Mouse (Mus musculus) heart, adult 2 months (tissue): Measurements from ENCODE around the gene Gm609. TPM values are rescaled to one million over a fixed set of nuclear protein-coding genes. Genes with fewer than 3 reads are reported as not detected.
A peak's percentile ranks its signal among the peaks of the same experiment; 100 is the strongest.
"Not testable (repeated sequence)": the region's sequence is repeated elsewhere in the genome, so short reads cannot be mapped to it uniquely, and the experiment has no call there.

Experiments
- DNase-seq, 2 experiments: peaks; one replicate each; pipeline ENCODE4 v3.0.0; 2021
- H3K27ac ChIP-seq: fragments of 200-600 bp; 2 replicates; pipeline ENCODE4 v1.8.1; 2022
- H3K27me3 ChIP-seq: fragments of 200-500 bp; 2 replicates; pipeline ENCODE4 v1.6.1; 2012; ENCODE audit warnings: mild to moderate bottlenecking, low read length, inconsistent platforms, mixed read lengths; ENCODE audit not compliant: control insufficient read depth, insufficient read depth
- H3K36me3 ChIP-seq: fragments of 200-500 bp; 2 replicates; pipeline ENCODE4 v1.6.1; 2012; ENCODE audit warnings: low read length, inconsistent platforms; ENCODE audit not compliant: control insufficient read depth, insufficient read depth
- H3K4me1 ChIP-seq: fragments of 200-500 bp; 2 replicates; pipeline ENCODE4 v1.6.1; 2011; ENCODE audit warnings: low read length; ENCODE audit not compliant: control insufficient read depth, insufficient read depth
- H3K4me3 ChIP-seq: fragments of 200-600 bp; 2 replicates; pipeline ENCODE4 v1.8.1; 2022
- H3K79me2 ChIP-seq: fragments of 200-500 bp; replicated peaks from 2 replicates; pipeline ENCODE4 v1.6.1; 2012; ENCODE audit warnings: mild to moderate bottlenecking, inconsistent platforms, low read length, moderate library complexity, mixed read lengths; ENCODE audit not compliant: control insufficient read depth, insufficient read depth
- H3K9ac ChIP-seq: fragments of 200-500 bp; 2 replicates; pipeline ENCODE4 v1.6.1; 2012; ENCODE audit warnings: low read depth, mild to moderate bottlenecking, control low read depth, inconsistent platforms, low read length, mixed read lengths
- CTCF ChIP-seq: fragments of 200-600 bp; IDR thresholded peaks from 2 replicates; pipeline ENCODE4 v1.8.1; 2022; ENCODE audit warnings: antibody characterized with exemption, mild to moderate bottlenecking, moderate library complexity
- EP300 ChIP-seq: fragments of 200-500 bp; IDR thresholded peaks from 2 replicates; pipeline ENCODE4 v1.6.1; 2011; ENCODE audit warnings: low read depth, low read length, control low read depth; ENCODE audit not compliant: insufficient read depth
- POLR2A ChIP-seq: fragments of 200-500 bp; IDR thresholded peaks from 2 replicates; pipeline ENCODE4 v1.6.1; 2011; ENCODE audit warnings: mild to moderate bottlenecking, low read depth, low read length, control low read depth; ENCODE audit not compliant: insufficient read depth
- WGBS: fragments of 180-500 bp; shearing (Covaris S2); methylation state at CpG from one replicate; pipeline ENCODE4 v1.1.7; 2018; 5-methylcytosine and 5-hydroxymethylcytosine counted together
- intact Hi-C: fragments of 180-260 bp; cut with DNase I; formaldehyde crosslinking; loops from one replicate; pipeline ENCODE4 v1.15.1; 2025
- polyA plus RNA-seq: library from polyadenylated mRNA; depleted of rRNA; stranded (reverse); fragments of >200 nt; gene quantifications from 2 replicates; pipeline ENCODE4 v1.2.3, GENCODE M21; 2012
- total RNA-seq, 2 experiments: library from RNA; stranded (reverse); gene quantifications; 2 replicates each; pipeline ENCODE4 v1.2.3; 2021

Gene Gm609
- total and polyA plus RNA-seq, 3 experiments = not detected

DNA sequence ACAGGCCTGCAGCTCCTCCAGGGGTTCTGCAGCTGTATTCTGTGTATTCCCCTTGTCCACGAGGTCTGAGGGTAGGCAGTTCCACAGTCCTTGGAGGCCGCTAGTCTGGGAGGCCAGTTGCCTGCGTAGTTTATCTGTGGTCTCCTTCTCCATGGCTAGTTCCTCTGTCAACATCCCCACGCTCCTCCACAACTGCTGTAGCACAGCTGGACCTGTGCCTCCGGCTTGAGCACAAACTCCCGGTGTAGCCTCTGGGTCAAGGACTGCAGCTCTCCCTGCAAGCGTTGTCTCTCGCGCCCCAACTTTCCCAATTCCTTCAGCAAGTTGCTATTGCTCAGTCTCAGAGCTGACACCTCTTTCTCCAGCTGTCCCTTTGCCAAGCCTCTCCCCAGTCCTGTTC lies 65.1 kb downstream of the Gm609 start:
- no peaks in the 10 kb centered on the region for H3K4me1 ChIP-seq
- 75% methylated on average over 9 of the region's 9 CpGs for WGBS
- no peak overlapping the region for H3K27ac ChIP-seq
- peak in 1 of 2 experiments; percentile 29 for DNase-seq
- H3K36me3 ChIP-seq = no peaks in the 10 kb centered on the region
- no peak overlapping the region for H3K4me3 ChIP-seq
- H3K9ac ChIP-seq = no peak overlapping the region
- H3K79me2 ChIP-seq = no peaks in the 10 kb centered on the region
- TF ChIP-seq CTCF (no peak), POLR2A (no peak), EP300 (no peak)
- no peaks in the 10 kb centered on the region for H3K27me3 ChIP-seq
- intact Hi-C loops = no loop called here

DNA sequence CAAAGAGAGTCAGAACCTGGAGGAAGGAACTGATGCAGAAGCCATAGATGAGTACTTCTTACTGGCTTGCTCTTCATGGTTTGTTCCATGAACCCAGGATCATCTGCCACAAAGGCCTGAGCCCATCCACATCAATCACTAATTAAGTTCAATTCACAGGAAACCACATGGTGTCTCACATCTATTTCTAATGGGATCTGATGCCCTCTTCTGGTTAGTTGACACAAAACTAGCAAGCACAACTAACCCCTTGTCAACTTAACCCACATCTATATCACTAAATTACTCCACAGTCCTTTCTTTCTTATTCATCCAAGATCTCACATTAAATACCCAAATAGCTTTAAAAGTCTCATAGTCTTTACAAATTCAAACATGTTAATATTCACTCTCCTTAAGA lies 79.3 kb downstream of the Gm609 start:
- TF ChIP-seq CTCF (peak; percentile 76), EP300 (no peak), POLR2A (no peak)
- no peaks in the 10 kb centered on the region; the same call in 1 of the 2 replicates for H3K4me1 ChIP-seq
- H3K9ac ChIP-seq = no peak overlapping the region
- H3K79me2 ChIP-seq = no peaks in the 10 kb centered on the region
- intact Hi-C loops = loop anchor here (1.0 kb wide), 2 partner anchors 130 to 216 kb away; no protein-coding TSS in a partner anchor
- H3K4me3 ChIP-seq = no peak overlapping the region
- no peak overlapping the region for H3K27ac ChIP-seq
- H3K27me3 ChIP-seq = no peaks in the 10 kb centered on the region
- H3K36me3 ChIP-seq = no peaks in the 10 kb centered on the region
- DNase-seq = no peak

- not testable (repeated sequence) for DNase-seq, H3K79me2 ChIP-seq, H3K4me1 ChIP-seq, H3K27me3 ChIP-seq
- 14% methylated on average over 7 of the region's 7 CpGs for WGBS
- Histone ChIP-seq H3K9ac (peak overlapping the region; percentile 96), H3K27ac (peak overlapping the region; percentile 97), H3K36me3 (peaks cover 27% of the 10 kb centered on the region), H3K4me3 (peak overlapping the region; percentile 79)
- intact Hi-C loops = loop anchor here (2.0 to 5.0 kb wide), 2 partner anchors 62 to 78 kb away; no protein-coding TSS in a partner anchor
Measured at GRCm38 (mm10) chr16:45409064-45409446, 83.7 kb downstream of the Gm609 start.

GRCm38 (mm10) chr16:45408425-45409063 lies 84.2 kb downstream of the Gm609 start, which contains the start of gene Cd200:
Gene Cd200, minus strand, starts transcription at chr16:45409053.
- DNase-seq = peak; percentile 77 to 80
- intact Hi-C loops = loop anchor here (2.0 to 5.0 kb wide), 2 partner anchors 61 to 78 kb away; no protein-coding TSS in a partner anchor

DNA sequence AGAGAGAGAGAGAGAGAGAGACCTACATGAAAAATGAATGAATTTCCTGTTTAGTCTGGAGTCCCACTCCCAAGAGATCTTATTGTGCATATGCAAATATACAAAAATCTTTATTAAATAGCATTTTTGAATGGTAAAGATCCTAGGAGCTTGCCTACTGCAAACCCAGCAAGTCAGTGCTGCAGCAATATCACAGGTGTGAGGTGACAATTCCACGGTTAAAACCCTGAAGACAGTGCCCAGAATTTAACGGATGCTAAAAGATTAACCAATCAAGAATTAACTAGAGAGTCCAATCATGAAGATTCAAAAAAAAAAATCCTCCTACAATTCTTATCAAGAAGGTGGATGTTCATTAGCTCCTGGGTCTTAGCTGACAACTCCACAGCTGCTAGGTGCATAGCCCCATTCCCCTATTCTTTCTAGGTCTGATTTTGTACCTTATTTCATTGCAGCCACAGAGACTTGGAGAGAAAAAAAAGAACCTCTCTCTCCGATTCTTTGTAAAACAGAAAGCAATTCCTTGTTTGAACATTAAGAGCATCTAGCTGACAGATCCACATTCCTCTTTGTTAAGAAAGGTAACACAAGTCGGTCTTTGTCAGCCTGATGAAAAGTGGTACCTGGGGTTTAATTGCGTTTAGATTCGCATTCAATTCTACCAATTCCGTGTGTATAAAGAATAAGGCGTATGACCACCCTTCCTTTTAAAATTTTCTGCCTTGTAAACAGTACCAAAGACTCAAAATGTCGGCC lies 84.9 kb downstream of the Gm609 start:
- intact Hi-C loops = loop anchor here (2.0 to 5.0 kb wide), 3 partner anchors 31 to 77 kb away; no protein-coding TSS in a partner anchor
- H3K27me3 ChIP-seq = no peaks in the 10 kb centered on the region
- H3K27ac ChIP-seq = peak overlapping the region; percentile 97

More at GRCm38 (mm10) chr16:45408425-45409063, 84.2 kb downstream of the Gm609 start, which contains the start of gene Cd200:
- peaks cover 27% of the 10 kb centered on the region for H3K36me3 ChIP-seq
- H3K27me3 ChIP-seq = no peaks in the 10 kb centered on the region
- peaks cover 4% of the 10 kb centered on the region for H3K4me1 ChIP-seq
- WGBS = 1% methylated on average over 28 of the region's 28 CpGs
- peak within 1 kb of the TSS; percentile 97 for H3K27ac ChIP-seq
- H3K4me3 ChIP-seq = peak within 1 kb of the TSS; percentile 79
- TF ChIP-seq POLR2A (peak; percentile 98), EP300 (peak; percentile 68; the same call in 1 of the 2 replicates), CTCF (peak; percentile 61)
- H3K79me2 ChIP-seq = peaks cover 3% of the 10 kb centered on the region; the same call in 1 of the 2 replicates
- H3K9ac ChIP-seq = peak within 1 kb of the TSS; percentile 96

GRCm38 (mm10) chr16:45407091-45407490 lies 85.7 kb downstream of the Gm609 start:
- intact Hi-C loops = loop anchor here (2.0 to 5.0 kb wide), 2 partner anchors 30 to 60 kb away; no protein-coding TSS in a partner anchor
- no peak for DNase-seq
- Histone ChIP-seq H3K27me3 (no peaks in the 10 kb centered on the region), H3K36me3 (peaks cover 37% of the 10 kb centered on the region), H3K79me2 (peaks cover 3% of the 10 kb centered on the region; the same call in 1 of the 2 replicates), H3K4me1 (peaks cover 8% of the 10 kb centered on the region), H3K4me3 (peak overlapping the region; percentile 79), H3K9ac (peak overlapping the region; percentile 53), H3K27ac (peak overlapping the region; percentile 97)
- WGBS = 55% methylated on average over 5 of the region's 5 CpGs
- TF ChIP-seq CTCF = no peak
- TF ChIP-seq EP300 = no peak
- TF ChIP-seq POLR2A = no peak

More for the DNA sequence above, 84.9 kb downstream of the Gm609 start:
- no peak for DNase-seq
- Histone ChIP-seq H3K4me1 (peaks cover 6% of the 10 kb centered on the region), H3K9ac (peak overlapping the region; percentile 96), H3K36me3 (peaks cover 32% of the 10 kb centered on the region), H3K79me2 (peaks cover 3% of the 10 kb centered on the region; the same call in 1 of the 2 replicates), H3K4me3 (peak overlapping the region; percentile 79)
- 22% methylated on average over 9 of the region's 9 CpGs for WGBS
- TF ChIP-seq EP300 (no peak), CTCF (no peak), POLR2A (no peak)
